Mouse (Mus musculus): ENCODE results near the gene Zfp958. TPM values are rescaled to one million over a fixed set of nuclear protein-coding genes. Genes with fewer than 3 reads are reported as not detected.

Gene Zfp958
- 8.4 TPM for total RNA-seq (2023)

GRCm38 (mm10) chr8:4612932-4613853 lies at the start of gene Zfp958:
Gene Zfp958, plus strand, starts transcription at chr8:4613167.

Other genes starting within 250 kb of the Zfp958 start
- 34.6 TPM for gene Cers4, start 120.1 kb upstream of the Zfp958 start, total RNA-seq (2023)
- gene Shcbp1, start 166.4 kb downstream of the Zfp958 start, total RNA-seq (2023): 0.55 TPM

Data from CD8-positive naive resting alpha-beta T cell, adult 57 days (primary cell).